Mouse (Mus musculus) brain, embryonic 14.5 days (tissue): ENCODE measurements at regions not wholly inside any gene's neighbourhood (a gene's known extent, or its start where the extent isn't known, plus 50 kb on each side); places are given as distances from the start of the nearest gene placed in this dataset.

ENCODE experiments used
- CTCF ChIP-seq: fragments of 200-500 bp; IDR thresholded peaks from 2 replicates; pipeline ENCODE4 v1.5.1; 2012; ENCODE audit warnings: inconsistent platforms, mild to moderate bottlenecking, moderate library complexity, borderline replicate concordance; ENCODE audit not compliant: insufficient read depth, insufficient read length; ENCODE audit errors: extremely low read depth
- POLR2A ChIP-seq: fragments of 200-500 bp; IDR thresholded peaks from 2 replicates; pipeline ENCODE4 v1.6.1; 2012; ENCODE audit warnings: mild to moderate bottlenecking, inconsistent platforms, borderline replicate concordance; ENCODE audit not compliant: poor library complexity, insufficient read depth, insufficient read length, severe bottlenecking; ENCODE audit errors: extremely low read depth

- TF ChIP-seq CTCF (no peak), POLR2A (no peak)
Measured at GRCm38 (mm10) chr2:72551268-72551667, 75.3 kb downstream of the Cdca7 start.
